Mouse (Mus musculus) right cerebral cortex, postnatal 36 days (tissue): ENCODE results near the gene Tsc2.

Experiments used
- DNase-seq, 2 experiments: peaks; one replicate each; pipeline ENCODE4 v3.0.0; 2022; ENCODE audit warnings: low spot score in 2 of 2, mixed read lengths in 1 of 2

The Tsc2 gene

DNA sequence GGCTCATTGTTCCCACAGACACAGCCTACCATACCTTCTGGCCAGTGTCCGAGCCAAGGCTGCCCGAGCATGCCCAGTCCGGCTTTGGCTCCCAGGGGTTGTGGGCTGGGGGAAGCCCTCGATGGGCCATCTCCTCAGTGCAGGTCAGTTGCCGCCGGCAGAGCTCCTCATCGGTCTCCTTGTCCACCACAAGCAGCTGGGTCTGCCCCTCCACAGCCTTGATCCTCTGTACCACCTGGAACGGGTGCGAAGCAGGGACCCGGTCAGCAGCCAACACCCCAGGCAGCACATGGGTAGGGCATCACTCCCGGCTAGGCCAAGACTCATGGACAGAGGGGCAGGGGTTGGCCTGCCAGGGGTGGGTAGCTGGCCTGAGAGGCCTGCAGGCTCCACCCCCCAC, 15.1 kb upstream of the Tsc2 start:
- DNase-seq, result no peak

DNA sequence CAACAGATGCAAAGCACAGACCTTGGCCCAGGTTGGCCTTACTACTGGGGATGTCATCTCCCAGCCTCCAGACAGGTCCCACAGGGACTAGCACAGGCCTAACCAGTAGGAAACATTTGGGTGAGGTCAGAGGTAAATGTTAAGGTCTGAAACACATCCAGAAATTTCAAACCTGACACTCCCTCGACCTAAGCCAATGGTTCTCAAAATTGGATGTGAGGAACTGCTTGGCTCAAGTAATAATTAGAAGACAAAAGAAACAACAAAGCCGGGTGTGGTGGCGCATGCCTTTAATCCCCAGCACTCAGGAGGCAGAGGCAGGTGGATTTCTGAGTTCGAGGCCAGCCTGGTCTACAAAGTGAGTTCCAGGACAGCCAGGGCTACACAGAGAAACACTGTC, 14.0 kb upstream of the Tsc2 start:
- no peak for DNase-seq

DNA sequence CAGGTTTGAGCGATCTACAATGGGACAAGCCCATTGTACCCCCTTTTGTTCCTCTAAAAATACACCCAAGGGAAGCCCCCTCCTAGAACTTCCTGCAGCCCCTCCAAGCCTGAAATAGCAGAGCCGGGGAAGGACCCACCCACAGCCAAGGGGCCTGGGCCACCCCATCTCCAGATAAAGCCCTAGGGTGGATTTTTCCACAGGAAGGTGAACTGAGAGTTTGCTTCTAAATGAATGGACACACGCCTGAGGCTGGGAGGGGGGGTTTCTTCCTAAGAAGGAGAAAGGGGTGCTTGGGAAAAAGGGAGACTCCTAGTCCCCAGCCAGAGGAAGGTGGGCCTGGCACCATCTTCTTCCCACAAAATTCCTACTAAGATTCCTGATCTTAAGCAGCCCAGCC, 13.5 kb upstream of the Tsc2 start:
- DNase-seq, result no peak

DNA sequence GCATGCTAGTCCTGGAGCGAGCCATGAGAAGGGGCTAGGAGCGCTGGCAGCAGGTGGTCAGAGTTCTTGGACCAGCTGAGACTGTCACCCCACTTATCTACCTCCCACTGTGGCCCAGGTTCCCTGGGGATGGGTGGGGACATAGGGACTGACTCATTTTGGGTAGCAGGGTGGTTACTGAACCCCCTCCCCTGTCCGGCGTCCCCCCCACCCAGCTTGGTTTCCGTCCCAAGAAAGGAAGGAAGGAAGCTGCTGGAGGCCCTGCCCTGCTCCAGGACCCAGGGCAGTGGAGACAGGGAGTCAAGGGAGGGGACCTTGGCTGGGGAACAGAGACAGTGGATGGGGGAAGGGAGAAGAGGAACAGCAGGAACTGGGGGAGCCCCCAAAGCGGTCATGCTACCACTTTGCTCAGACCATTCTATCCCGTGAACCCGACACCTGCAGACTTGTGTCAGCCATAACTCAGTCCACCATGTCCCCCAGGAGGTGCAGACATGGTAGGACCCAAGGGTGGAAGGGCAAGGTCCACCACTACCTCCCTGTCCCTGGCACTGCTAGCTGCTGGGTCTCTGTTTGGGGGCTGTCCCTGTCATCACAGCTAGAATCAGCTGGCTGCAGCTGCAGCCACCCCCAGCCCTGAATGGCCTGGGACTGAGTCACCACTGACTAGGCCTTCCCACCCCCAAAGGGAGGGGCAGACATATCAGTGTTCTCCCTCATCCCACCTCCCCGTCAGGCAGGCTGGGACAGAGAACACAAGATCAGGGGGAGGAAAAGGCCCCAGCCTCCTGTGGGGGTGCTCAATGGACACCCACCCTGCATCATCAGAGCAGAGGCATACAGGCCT, 12.7 kb upstream of the Tsc2 start:
- no peak for DNase-seq

DNA sequence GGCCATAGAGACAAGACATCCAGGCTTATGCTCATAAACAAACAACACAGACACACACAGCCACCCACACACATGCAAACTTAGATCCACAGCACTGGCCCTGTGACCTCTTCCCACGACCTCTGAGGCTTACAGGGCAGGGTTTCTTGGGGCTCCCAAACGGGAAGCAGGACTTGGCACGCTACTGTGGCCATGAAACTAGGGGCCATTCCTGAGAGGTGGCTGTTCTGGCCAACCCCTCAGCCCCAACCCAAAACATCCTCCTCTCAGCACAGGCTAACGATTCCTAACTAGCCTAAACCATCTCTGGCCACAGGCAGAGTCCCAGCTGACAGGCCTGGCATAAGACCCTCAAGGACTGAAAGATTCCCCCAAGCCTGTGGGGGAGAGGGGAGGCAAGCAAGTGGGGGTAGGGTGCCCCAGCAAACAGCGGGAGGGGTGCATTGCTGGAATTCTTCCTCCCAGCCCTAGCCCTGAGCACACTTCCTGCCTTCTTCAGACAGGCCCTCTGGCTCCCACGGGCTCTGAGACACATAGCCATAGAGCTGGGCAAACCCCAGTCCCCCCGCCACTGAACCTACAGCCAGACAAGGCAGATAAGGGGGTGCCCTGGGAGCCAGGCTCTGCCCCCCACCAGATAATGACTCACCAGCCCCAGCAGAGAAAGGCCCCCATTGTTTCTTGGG, 11.7 kb upstream of the Tsc2 start:
- DNase-seq, result no peak

DNA sequence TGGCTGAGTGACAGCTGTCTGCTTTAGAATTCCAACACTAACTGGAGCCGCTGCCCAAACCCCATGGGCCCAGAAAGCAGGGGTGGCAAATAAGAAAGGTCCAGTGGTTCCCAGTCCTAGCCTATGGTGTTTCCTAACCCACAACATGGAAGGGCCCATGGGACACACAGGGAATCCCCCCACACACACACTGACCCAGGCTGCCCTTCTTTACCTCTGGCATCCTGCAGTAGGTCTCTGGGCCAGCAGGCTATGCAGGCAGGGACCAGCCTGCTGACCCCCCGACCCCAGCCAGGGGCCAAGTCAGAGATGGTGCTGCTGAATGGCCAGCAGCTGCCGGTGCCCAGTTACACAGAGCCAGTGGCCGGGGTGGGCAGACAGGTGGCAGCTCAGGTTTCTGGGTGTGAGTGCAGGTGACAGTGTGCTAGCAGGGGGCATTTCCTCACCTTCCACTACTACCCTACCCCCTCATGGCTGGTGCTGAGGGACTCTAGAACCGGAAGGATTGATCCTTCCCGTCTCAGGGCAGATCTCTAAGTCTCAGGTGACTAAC, 10.4 kb upstream of the Tsc2 start:
- DNase-seq, result no peak

DNA sequence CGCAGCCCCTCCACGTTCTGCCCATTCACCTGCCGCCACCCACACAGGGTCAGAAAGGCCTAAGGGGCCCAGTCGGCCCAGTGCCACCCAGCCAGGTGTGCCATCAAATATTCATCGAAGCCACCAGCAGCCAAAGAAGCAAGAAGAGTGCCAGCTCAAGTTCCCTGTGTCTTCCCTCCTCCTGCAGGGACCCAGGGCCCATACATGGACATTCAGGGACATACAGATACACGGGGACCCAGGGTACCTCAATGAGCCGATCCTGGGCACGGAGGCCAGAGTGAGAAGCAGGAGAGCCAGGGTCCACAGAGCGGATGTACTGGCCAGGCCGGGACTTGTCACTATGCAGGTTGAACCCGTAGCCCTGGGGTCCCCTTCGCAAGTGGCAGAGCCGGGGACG, 9.5 kb upstream of the Tsc2 start:
- DNase-seq, result no peak

DNA sequence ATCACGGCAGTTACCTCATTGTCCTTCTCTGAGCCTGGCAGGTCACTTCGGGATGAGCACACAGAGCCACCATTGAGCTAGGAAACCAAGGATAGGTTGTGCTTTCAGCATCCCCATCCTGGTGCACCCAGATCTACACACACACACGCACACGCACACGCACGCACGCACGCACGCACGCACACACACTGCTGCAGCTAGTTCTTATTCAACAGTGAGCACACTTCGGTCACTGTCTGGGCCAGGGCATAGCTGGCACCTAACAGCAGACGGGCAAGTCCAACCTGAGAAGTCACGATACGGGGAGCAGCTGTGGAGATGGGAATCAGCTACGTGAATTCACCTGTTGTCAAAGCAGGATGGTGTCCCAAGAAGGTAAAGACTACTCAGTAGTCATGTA, 8.2 kb upstream of the Tsc2 start:
- DNase-seq, result no peak

DNA sequence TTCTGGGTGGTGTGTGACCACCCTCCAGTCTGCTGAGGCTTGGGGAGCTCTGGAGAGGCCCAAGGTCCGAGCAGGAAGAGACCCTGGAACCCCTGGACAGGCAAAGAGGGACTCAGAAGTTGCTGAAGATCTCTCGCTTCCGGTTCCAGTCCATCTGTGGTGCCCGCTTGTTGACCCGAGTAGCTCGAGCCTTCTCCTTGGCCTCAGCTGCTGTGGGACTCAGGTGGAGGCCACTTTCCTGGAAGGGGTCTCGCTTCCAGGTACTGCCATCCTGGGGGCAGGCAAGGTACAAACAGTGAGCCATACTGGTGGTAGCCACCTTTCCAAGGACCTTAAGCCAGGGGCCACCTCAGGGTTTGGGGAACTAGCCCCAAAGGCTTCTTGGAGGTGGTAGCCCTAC, 7.7 kb upstream of the Tsc2 start:
- no peak for DNase-seq

DNA sequence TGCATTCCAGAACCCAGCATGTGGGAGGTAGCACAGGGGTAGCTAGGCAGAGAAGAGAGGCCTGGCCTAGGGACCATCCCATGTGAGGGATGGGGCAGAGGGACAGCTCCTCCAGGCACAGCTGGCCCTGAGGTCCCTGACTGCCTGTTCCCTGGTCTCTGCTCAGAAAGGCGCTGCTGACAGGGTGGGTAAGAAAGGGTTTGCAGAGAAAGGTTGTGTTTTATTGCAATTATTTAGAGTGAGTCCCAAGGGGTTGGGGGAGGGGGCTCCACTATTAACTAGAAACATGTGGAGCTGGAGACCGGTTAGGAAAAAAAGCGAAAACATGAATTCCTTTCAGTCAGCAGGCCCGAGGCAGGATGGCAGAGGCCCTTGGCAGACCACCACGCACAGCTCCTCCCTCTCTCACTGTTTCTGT, 7.2 kb upstream of the Tsc2 start:
- no peak for DNase-seq

DNA sequence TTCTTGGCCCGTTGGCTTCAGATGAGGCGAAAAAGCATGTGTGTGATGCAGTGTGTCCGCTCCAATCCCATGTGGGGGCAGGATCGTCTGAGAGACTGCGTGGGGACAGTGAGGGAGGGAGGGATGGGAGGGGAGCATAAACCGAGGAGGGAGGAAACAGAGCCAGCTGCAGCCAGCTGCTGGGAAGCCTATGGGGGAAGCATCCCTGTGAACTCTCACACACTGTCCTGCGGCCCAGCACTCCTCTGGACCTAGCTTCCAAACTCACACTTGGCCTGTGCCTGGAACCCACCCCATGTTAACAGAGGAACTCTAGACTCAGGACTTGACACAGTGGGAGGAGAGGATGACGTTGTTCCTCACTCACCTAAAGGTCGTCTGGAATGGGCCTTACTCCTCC, 6.4 kb upstream of the Tsc2 start:
- DNase-seq, result no peak

DNA sequence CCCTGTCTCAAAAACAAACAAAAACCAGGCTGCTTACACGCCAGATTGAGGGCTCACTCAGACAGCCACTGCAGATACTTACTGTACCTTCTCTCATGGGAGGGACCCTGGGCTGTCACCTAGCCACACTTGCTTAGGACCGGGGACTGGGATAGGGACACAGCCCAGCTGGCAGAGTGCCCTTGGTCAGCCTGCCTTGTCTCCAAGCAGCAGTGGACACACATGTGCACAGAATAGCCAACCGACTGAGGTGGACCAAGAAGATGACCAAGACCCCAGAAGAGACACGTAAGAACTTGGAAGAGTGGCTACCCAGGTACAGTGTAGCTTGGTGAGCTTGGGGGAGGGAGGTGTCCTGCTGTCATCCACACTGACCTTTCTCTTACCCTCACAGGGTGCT, 5.8 kb upstream of the Tsc2 start:
- DNase-seq, result no peak

DNA sequence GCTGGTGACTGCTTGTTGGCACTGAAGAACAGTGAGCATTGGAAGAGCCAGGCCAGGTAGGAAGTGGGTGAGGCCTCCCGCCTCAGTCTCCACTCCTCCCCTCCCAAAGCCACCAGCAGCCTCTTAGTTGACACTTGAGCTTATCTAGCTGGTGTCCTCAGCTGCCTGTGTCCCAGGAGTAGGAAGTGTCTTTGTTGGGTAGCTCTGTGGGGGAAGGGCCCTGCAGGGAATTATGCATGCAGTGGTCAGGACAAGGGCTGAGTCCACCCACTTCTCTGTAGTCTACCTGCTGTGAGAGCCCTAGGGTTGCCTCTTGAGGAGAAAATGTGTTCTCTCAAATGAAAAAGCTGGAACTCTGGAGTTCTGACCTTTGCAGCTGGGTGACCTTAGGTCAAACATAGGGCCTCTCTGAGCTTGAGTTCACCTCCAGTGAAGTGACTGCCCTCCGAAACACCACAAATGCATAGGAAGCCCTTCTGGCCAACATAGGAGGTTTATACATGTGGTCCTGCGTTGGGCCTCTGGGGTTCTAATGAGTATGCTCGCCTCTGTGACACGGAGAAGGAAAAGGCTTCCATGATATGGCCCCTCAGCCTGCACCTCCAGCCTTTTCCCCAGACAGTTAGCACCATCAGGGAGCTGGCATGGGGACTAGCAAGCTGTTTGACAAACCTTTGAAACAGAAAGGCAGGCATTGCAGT, 4.5 kb upstream of the Tsc2 start:
- DNase-seq, result no peak

DNA sequence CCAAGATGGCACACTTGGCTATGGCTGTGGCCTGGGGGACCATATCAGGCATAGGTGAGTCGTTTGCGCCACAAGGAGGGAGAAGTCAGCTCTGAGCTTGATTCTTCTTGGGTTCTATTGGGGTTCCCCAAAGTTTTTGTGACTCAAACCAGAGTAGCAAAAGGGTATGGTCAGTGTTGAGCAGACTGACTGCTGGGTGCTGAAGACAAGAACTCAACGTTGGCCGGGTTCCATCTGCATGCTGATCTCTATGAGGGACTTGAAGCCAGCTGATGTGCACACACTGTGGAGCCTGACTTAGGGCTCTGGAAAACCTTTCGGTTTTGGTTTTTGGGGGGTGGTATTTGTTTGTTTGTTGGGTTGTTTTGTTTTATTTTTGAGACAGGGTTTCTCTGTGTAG, 3.3 kb upstream of the Tsc2 start:
- no peak for DNase-seq

DNA sequence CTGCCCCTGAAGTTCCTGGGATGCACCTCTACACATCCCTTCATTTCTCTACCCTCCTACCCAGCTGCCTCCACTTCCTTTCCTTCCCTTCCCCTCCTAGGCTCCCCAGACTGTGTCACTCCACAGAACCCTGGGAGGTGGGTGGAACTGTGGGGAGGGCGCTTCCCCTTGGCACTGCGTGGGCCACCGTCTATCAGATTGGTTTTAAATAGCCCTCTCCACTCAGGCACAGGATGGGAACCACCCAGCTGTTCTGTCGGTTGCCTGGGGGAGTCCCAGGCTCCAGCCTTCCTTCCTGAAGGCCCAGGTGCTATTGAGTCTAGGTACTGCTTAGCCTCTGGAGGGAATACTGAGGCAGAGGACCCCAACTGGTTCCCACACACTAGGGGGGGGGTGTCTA, 2.6 kb upstream of the Tsc2 start:
- DNase-seq, result peak; percentile 44 to 52

DNA sequence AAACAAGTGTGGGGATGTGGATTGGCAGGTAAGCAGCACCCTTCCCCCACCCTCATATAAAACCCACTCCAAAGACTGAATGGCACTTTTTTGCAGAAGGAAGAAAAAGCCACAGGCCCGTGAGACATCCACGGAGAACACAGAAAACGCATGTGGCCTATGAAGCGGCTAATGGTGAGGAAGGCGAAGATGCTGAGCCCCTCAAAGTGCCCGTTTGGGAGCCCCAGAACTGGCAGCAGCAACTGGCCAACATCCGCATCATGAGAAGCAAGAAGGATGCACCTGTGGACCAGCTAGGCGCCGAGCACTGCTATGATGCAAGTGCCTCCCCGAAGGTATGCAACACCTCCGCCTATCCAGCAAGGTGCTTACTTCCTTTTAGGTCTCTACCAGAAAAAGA, 1.4 kb upstream of the Tsc2 start:
- DNase-seq, result no peak

DNA sequence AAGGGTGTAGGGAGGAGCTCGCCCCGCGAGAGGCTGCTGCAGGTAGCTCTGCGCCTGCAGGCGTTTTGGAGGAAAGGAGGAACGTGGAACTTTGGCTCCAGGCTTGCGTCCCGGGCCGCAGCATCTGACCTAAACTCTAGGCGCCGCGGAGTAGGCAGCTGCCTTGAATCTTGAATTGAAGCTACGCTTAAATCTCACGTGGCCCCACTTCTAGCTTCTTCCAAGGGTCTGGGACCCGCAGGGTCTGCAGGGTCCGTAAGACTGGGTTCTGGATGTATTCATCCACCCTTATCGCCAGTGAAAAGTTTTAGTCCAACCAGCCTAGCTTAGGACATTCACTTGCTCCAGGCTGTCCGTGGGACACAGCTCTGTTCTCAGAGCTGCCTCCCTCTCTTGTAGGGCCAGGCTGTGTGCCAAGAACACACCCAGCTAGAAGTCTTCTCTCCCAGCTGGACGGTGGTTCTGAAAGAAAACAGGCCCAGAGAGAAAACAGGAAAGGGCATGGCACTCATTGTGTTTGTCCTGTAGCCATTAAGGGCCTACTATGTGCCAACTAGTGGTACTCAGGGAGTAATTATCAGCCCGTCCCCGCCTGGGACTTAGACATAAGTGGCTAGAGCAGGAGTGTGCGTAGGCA, 501 bp upstream of the Tsc2 start:
- no peak for DNase-seq

DNA sequence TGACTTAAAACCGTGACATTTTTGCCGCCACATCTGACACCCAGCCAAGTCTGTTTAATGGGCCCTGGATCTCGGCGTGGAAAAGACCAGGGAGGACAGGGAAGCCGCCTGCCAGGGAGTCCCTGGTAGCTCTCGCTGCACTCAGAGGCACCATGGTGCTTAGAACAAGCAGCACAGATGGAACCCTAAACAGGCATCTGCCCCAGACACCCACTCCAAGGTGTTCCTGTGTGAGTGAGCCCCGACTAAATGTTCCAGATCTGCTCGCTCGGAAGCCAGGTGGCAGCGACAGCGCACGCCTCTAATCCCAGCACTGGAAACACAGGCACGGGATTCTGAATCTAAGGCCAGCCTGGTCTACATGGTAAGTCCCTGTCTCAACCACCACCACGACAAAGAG, 2.4 kb downstream of the Tsc2 start:
- DNase-seq, result no peak

DNA sequence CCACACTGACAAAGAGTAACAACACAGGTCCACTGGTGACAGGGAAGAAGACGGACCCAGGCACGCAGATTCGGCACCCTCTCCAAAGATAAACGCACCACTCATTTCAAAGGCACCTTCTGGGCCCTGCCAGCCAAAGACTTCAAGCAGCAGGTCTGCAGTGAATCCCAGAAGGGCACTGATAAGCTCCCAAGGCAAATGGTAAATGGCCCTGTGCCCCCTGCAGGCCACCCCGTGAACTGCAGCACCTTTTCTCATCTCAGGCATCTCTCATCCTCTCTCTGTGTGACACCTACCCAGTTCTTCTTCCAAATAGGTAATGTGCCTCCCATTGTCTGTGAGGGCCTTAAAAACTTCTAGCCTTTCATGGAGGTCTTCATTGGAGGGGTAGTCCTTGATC, 3.8 kb downstream of the Tsc2 start:
- DNase-seq, result peak in 1 of 2 experiments; percentile 56

DNA sequence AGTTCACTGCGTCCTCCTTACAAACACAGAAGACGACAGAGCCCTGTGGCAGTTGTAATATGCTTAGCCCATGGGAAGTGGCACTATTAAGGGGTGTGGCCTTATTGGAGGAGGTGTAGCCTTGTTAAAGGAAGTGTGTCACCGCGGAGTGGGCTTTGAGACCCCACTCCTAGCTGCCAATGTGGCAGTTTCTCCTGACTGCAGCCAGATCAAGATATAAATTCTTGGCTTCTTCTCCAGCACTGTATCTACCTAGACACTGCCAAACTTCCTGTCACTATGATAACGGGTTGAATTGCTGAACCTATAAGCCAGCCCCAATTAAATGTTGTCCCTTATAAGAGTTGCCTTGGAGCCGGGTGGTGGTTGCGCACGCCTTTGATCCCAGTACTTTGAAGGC, 7.0 kb downstream of the Tsc2 start:
- DNase-seq, result no peak

DNA sequence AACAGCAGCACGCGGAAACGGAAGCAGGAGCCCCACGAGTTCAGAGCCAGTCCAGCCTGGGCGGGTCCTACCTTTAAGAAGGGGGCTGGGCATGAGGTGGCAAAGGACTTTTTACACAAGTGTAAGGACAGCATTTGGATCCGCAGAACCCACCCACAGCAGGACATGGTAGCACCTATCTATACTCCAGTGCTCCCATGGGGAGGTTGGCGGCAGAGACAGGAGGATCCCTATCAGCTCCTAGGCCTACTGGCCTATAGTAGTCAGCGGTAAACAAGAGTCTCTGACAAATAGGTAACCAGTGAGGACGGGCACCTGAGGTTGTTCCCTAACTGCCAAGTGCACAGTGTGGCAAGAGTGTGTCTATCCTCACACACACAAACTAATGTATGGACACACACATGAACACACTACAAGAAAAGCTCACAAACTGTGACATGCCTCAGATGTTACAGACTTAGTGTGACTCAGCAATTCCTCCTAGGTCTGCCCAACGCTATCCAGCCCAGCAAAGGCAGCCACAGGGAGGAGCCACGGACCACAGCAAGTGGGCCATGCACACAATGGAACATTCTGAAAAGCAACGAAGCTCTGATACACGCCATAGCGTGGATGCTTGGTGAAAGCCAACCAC, 14.8 kb downstream of the Tsc2 start:
- no peak for DNase-seq

DNA sequence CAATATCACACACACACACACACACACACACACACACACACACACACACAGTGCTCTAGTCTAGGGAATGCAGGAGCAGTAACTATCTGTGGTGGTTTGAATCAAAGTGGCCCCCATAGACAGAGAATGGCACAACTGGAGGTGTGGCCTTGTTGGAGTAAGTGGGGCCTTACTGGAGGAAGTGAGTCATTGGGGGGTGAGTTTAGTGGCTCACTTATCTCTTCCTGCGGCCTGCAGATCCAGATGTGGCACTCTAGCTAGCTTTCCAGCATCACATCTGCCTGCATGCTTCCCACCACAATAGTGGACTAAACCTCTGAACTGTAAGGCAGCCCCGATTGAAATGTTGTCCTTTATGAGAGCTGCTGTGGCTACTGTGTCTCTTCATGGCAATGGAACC, 21.7 kb downstream of the Tsc2 start:
- no peak for DNase-seq
